Mouse (Mus musculus) neural tube, embryonic 12.5 days (tissue): ENCODE measurements around the gene S100a10. TPM values are rescaled to one million over a fixed set of nuclear protein-coding genes. Genes with fewer than 3 reads are reported as not detected.
"Not testable (repeated sequence)": the region's sequence is repeated elsewhere in the genome, so short reads cannot be mapped to it uniquely, and the experiment has no call there.

ENCODE experiments used
- ATAC-seq: fragments of 200-750 bp; cut with Nextera tagmentation; 2 replicates; pipeline ENCODE4 v1.8.0; 2017; ENCODE audit warnings: low read depth, mild to moderate bottlenecking, moderate TSS enrichment, moderate library complexity; ENCODE audit not compliant: low FRiP score
- H3K27ac ChIP-seq: fragments of 300-500 bp; sonication (generic); 2 replicates; pipeline ENCODE4 v1.5.1; 2016
- H3K27me3 ChIP-seq: fragments of 300-500 bp; sonication (generic); replicated peaks from 2 replicates; pipeline ENCODE4 v1.6.1; 2016; ENCODE audit warnings: mild to moderate bottlenecking
- H3K36me3 ChIP-seq: fragments of 300-500 bp; sonication (generic); 2 replicates; pipeline ENCODE4 v1.6.1; 2016; ENCODE audit warnings: mild to moderate bottlenecking
- H3K4me1 ChIP-seq: fragments of 300-500 bp; sonication (generic); 2 replicates; pipeline ENCODE4 v1.6.1; 2016
- H3K4me2 ChIP-seq: fragments of 300-500 bp; sonication (generic); replicated peaks from 2 replicates; pipeline ENCODE4 v1.6.1; 2016; ENCODE audit warnings: mild to moderate bottlenecking
- H3K4me3 ChIP-seq: fragments of 300-500 bp; sonication (generic); 2 replicates; pipeline ENCODE4 v1.5.1; 2016
- H3K9ac ChIP-seq: fragments of 300-500 bp; sonication (generic); 2 replicates; pipeline ENCODE4 v1.6.1; 2016; ENCODE audit warnings: mild to moderate bottlenecking
- H3K9me3 ChIP-seq: fragments of 300-500 bp; sonication (generic); 2 replicates; pipeline ENCODE4 v1.6.1; 2016; ENCODE audit warnings: mild to moderate bottlenecking
- WGBS: fragments of 180-500 bp; shearing (Covaris S2); methylation state at CpG from one replicate; pipeline ENCODE4 v1.1.7; 2016; 5-methylcytosine and 5-hydroxymethylcytosine counted together
- polyA plus RNA-seq: library from polyadenylated mRNA; unstranded; fragments of >200 nt; fragmentation: Nextera tagmentation; extraction: Ambion mirVana; gene quantifications from 2 replicates; pipeline ENCODE4 v1.2.1, GENCODE M21; 2016

Gene S100a10
- polyA plus RNA-seq, 1 experiment from 2014 or later, result 305 TPM

- Histone ChIP-seq H3K4me1 (peaks cover 3% of the 10 kb centered on the region; the same call in 1 of the 2 replicates), H3K4me3 (no peak overlapping the region), H3K9ac (no peak overlapping the region), H3K9me3 (no peaks in the 10 kb centered on the region), H3K27me3 (peaks cover 35% of the 10 kb centered on the region), H3K27ac (no peak overlapping the region), H3K4me2 (no peak overlapping the region), H3K36me3 (no peaks in the 10 kb centered on the region)
- ATAC-seq, result no peak
- WGBS, result 69% methylated on average over 1 of the region's 1 CpGs
These were observed 38.6 kb downstream of the S100a10 start for GRCm38 (mm10) chr3:93593512-93593911.

DNA sequence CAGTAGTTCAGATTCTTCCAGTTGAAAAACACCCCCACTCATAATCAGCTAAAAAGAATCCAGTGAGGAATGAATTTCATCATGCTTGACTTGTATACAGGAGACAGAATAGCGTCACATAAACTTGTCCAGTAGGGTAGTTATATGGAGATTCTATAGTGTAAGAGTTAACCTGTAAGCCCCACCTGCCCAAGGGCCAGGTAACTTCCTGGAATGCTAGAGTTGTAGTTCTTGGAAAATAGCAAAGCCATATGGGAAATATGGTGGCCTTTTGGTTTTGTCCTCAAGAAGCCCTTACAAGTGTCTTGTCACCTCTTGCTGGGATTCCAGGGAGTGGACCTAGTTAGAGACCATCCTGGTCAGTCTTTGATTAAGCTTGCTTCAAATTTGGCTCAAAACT lies 41.8 kb downstream of the S100a10 start:
- Histone ChIP-seq H3K36me3 (no peaks in the 10 kb centered on the region), H3K9ac (no peak overlapping the region), H3K27me3 (peaks cover 44% of the 10 kb centered on the region), H3K4me3 (no peak overlapping the region), H3K4me1 (peaks cover 3% of the 10 kb centered on the region; the same call in 1 of the 2 replicates), H3K27ac (no peak overlapping the region), H3K4me2 (no peak overlapping the region), H3K9me3 (no peaks in the 10 kb centered on the region)
- ATAC-seq, result no peak
- WGBS, result 89% methylated on average over 1 of the region's 1 CpGs

DNA sequence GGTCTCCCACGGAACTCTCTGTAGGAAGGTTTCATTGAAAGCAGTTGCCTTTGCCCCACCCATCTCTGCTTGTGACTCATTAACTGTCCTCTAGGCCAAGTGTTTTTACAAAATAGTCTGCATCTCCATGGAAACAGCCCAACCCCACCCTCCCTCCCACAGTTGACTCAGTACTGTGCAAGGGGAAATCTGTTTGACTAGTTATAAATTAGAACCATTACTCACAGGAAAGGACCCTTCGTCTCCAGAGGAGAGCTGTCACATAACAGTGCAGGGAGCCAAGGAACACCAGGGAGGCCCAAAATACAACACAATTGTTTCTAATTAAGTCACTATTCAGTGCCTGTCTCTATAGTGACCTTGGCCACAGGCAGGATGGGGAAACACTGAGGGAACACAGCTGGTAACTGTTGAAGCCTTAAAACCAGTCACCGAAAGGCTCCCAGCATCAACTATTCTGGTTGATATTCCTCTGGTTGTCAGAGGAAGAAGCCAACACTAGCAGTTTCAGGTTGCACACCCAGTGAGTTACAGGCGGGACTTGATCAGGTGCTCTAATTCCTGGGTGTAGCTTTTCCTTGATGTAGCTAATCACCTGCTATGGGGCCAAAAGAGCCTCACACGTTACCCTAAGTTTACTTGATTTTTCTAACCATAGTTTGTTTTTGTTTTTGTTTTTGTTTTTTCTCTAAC lies 42.5 kb downstream of the S100a10 start:
- no peak overlapping the region for H3K27ac ChIP-seq
- H3K27me3 ChIP-seq, result peaks cover 48% of the 10 kb centered on the region
- peaks cover 3% of the 10 kb centered on the region; the same call in 1 of the 2 replicates for H3K4me1 ChIP-seq
- ATAC-seq, result peak; percentile 89
- H3K9ac ChIP-seq, result no peak overlapping the region
- WGBS, result 20% methylated on average over 5 of the region's 5 CpGs
- no peaks in the 10 kb centered on the region for H3K9me3 ChIP-seq
- no peak overlapping the region for H3K4me2 ChIP-seq
- no peak overlapping the region for H3K4me3 ChIP-seq
- H3K36me3 ChIP-seq, result no peaks in the 10 kb centered on the region

DNA sequence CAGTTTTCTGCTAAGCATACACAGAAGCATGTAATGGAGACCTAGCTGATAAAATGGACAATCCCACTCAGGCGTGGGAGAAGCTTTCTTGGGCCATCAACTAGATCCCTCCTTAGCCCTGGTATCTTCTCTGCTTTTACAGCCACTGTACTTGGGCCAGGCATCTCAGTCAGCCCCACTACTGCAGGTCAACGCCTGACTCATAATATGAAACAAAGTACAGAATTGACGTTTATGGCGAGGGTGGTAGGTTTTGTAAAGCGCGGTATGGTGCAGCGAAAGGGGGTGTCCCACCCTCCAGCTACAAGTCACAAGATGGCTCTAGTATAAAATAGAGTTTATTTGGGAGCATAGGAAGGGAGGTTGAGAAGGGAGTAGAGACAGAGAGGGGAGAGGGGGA lies 43.1 kb downstream of the S100a10 start:
- H3K4me2 ChIP-seq, result no peak overlapping the region
- peaks cover 48% of the 10 kb centered on the region for H3K27me3 ChIP-seq
- H3K9me3 ChIP-seq, result no peaks in the 10 kb centered on the region
- no peaks in the 10 kb centered on the region for H3K36me3 ChIP-seq
- no peak overlapping the region for H3K27ac ChIP-seq
- no peak overlapping the region for H3K4me3 ChIP-seq
- 87% methylated on average over 7 of the region's 7 CpGs for WGBS
- ATAC-seq, result no peak
- H3K4me1 ChIP-seq, result peaks cover 3% of the 10 kb centered on the region; the same call in 1 of the 2 replicates
- H3K9ac ChIP-seq, result no peak overlapping the region

DNA sequence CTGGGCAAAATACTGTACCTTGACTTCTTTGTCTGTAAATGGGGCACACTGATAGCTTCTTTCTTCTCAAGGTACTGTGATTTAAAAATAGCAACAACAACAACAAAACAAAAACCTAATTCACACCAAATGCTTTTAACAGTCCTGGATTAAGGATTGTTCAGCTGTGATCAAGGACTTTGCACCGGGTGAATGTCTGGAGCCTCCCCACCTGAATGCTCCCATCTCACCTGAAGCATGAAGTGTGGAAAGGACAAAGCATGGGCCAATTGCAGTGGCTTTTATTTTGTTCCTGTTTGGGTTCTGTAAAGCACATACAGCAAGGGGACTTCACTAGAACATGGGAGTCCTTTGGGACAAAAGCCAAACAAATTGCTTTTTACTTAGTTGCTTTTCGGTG lies 45.3 kb downstream of the S100a10 start:
- H3K27me3 ChIP-seq, result peaks cover 31% of the 10 kb centered on the region
- 93% methylated on average over 2 of the region's 2 CpGs for WGBS
- no peak overlapping the region for H3K4me3 ChIP-seq
- no peak overlapping the region for H3K4me2 ChIP-seq
- no peak for ATAC-seq
- H3K4me1 ChIP-seq, result peaks cover 3% of the 10 kb centered on the region; the same call in 1 of the 2 replicates
- H3K27ac ChIP-seq, result no peak overlapping the region
- H3K36me3 ChIP-seq, result no peaks in the 10 kb centered on the region
- H3K9ac ChIP-seq, result no peak overlapping the region
- no peaks in the 10 kb centered on the region for H3K9me3 ChIP-seq

- Histone ChIP-seq H3K4me1 (peaks cover 3% of the 10 kb centered on the region; the same call in 1 of the 2 replicates), H3K9ac (no peak overlapping the region), H3K4me3 (no peak overlapping the region), H3K9me3 (no peaks in the 10 kb centered on the region), H3K4me2 (no peak overlapping the region), H3K36me3 (no peaks in the 10 kb centered on the region), H3K27ac (no peak overlapping the region), H3K27me3 (peaks cover 24% of the 10 kb centered on the region)
- ATAC-seq, result no peak
- WGBS, result 88% methylated on average over 1 of the region's 1 CpGs
These were observed 47.0 kb downstream of the S100a10 start for GRCm38 (mm10) chr3:93601903-93602302.

DNA sequence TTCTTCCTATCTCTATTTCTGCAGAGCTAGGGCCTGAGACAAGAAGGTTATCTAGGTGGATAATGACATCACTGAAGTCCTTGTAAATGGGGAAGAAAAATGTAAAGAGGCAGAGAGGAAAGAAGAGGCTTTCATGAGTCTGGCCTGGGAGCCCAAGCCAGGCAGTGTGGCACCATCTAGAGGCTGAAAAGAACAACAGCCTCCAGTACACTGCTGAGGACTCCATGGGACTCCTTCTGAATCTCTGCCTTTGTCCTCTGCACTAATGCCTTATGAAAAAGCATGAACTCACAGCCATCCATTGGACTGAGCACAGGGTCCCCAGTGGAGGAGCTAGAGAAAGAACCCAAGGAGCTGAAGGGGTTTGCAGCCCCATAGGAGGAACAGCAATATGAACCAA lies 54.1 kb downstream of the S100a10 start:
- ATAC-seq, H3K36me3 ChIP-seq, H3K4me2 ChIP-seq, H3K9ac ChIP-seq, H3K4me1 ChIP-seq, H3K4me3 ChIP-seq, H3K9me3 ChIP-seq, H3K27ac ChIP-seq, H3K27me3 ChIP-seq: not testable (repeated sequence)

Other genes with a start within 250 kb of the S100a10 start
- not detected in 2 replicates for gene Hrnr, start 235.3 kb upstream of the S100a10 start, polyA plus RNA-seq
- not detected in 2 replicates for gene Rptn, start 161.4 kb upstream of the S100a10 start, polyA plus RNA-seq
- 1.6 and 1.9 TPM in 2 replicates for gene Tchh, start 112.8 kb upstream of the S100a10 start, polyA plus RNA-seq
- not detected in 2 replicates for gene Tchhl1, start 86.3 kb upstream of the S100a10 start, polyA plus RNA-seq
- gene S100a11, start 34.6 kb upstream of the S100a10 start, polyA plus RNA-seq, result 324 and 328 TPM in 2 replicates
- not detected in 2 replicates for gene Tdpoz2, start 97.6 kb downstream of the S100a10 start, polyA plus RNA-seq
- gene Tdpoz1, start 121.2 kb downstream of the S100a10 start, polyA plus RNA-seq, result not detected in 2 replicates
- not detected in 2 replicates for gene Gm37596, start 138.0 kb downstream of the S100a10 start, polyA plus RNA-seq
- not detected in 2 replicates for gene Gm5773, start 217.9 kb downstream of the S100a10 start, polyA plus RNA-seq
- not detected in 2 replicates for gene Tdpoz4, start 241.3 kb downstream of the S100a10 start, polyA plus RNA-seq